Mouse (Mus musculus) urinary bladder, postnatal 14 days (tissue): ENCODE data around the gene Gzf1.

Experiments
- DNase-seq: peaks from one replicate; pipeline ENCODE4 v3.0.0; 2021; ENCODE audit warnings: low spot score

Gzf1 gene

GRCm38 (mm10) chr2:148680775-148681291, at the start of gene Gzf1:
Gene Gzf1, plus strand, starts transcription at chr2:148681023.
- DNase-seq, result peak; percentile 99

- peak; percentile 5 for DNase-seq
These were observed 49.2 kb upstream of the Gzf1 start for GRCm38 (mm10) chr2:148631602-148632001.

GRCm38 (mm10) chr2:148634466-148634865, 46.4 kb upstream of the Gzf1 start:
- DNase-seq, result no peak

GRCm38 (mm10) chr2:148642610-148643370, 38.0 kb upstream of the Gzf1 start:
- no peak for DNase-seq

GRCm38 (mm10) chr2:148644421-148645000, 36.3 kb upstream of the Gzf1 start:
- no peak for DNase-seq

GRCm38 (mm10) chr2:148650587-148651357, 30.1 kb upstream of the Gzf1 start:
- no peak for DNase-seq

GRCm38 (mm10) chr2:148654961-148655360, 25.9 kb upstream of the Gzf1 start:
- DNase-seq, result peak; percentile 71

- DNase-seq, result no peak
These were observed 17.4 kb upstream of the Gzf1 start for GRCm38 (mm10) chr2:148663458-148663857.

GRCm38 (mm10) chr2:148672199-148673096, 8.4 kb upstream of the Gzf1 start, which contains the start of gene Nxt1:
Gene Nxt1, plus strand, starts transcription at chr2:148672601.
- DNase-seq, result peak; percentile 99

GRCm38 (mm10) chr2:148677801-148678200, 3.0 kb upstream of the Gzf1 start:
- peak; percentile 66 for DNase-seq

GRCm38 (mm10) chr2:148679346-148679745, 1.5 kb upstream of the Gzf1 start:
- peak; percentile 59 for DNase-seq

GRCm38 (mm10) chr2:148681461-148681891, 653 bp downstream of the Gzf1 start:
- DNase-seq, result peak; percentile 39

GRCm38 (mm10) chr2:148683031-148683430, 2.2 kb downstream of the Gzf1 start:
- no peak for DNase-seq

GRCm38 (mm10) chr2:148684972-148685371, 4.1 kb downstream of the Gzf1 start:
- DNase-seq, result no peak

GRCm38 (mm10) chr2:148685709-148686108, 4.9 kb downstream of the Gzf1 start:
- DNase-seq, result no peak

GRCm38 (mm10) chr2:148686862-148687261, 6.0 kb downstream of the Gzf1 start:
- DNase-seq, result no peak

GRCm38 (mm10) chr2:148687971-148688370, 7.1 kb downstream of the Gzf1 start:
- no peak for DNase-seq

GRCm38 (mm10) chr2:148689444-148690140, 8.8 kb downstream of the Gzf1 start:
- DNase-seq, result no peak

GRCm38 (mm10) chr2:148690291-148690690, 9.5 kb downstream of the Gzf1 start:
- DNase-seq, result no peak

GRCm38 (mm10) chr2:148690781-148691180, 10.0 kb downstream of the Gzf1 start:
- no peak for DNase-seq

GRCm38 (mm10) chr2:148698571-148698970, 17.7 kb downstream of the Gzf1 start:
- DNase-seq, result no peak
